Mouse (Mus musculus) left cerebral cortex, adult 8-10 months (tissue): ENCODE measurements around the gene Ocrl. TPM values are rescaled to one million over a fixed set of nuclear protein-coding genes. Genes with fewer than 3 reads are reported as not detected.

Experiments used
- DNase-seq, 2 experiments: peaks; one replicate each; pipeline ENCODE4 v3.0.0; 2022; ENCODE audit warnings: low spot score in 2 of 2
- total RNA-seq, 4 experiments: library from RNA; stranded (reverse); gene quantifications; 2 replicates each; pipeline ENCODE4 v1.2.4; 2022

Gene Ocrl
- total RNA-seq, 4 experiments from 2014 or later: 52.1 to 55.3 (median 54.5) TPM

DNA sequence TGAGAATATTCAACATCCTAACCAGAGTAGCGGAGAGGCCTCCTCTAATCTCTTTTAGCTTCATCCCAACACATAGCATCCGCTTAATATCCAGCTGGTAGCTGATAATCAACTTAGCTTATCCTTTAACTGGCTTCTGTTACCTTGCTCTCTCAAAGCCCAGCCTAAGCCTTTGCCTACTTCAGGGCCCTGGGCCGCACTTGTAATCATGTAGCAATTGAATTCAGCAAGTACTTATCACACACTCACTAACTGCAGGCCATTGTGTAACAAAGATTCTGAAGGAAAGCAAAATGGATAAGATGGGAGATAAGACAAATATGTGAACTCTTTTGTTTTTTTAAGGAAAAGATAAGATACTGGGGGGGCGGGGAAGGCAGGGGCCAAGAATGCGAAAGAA is 64.9 kb downstream of the Ocrl start:
- DNase-seq: no peak

DNA sequence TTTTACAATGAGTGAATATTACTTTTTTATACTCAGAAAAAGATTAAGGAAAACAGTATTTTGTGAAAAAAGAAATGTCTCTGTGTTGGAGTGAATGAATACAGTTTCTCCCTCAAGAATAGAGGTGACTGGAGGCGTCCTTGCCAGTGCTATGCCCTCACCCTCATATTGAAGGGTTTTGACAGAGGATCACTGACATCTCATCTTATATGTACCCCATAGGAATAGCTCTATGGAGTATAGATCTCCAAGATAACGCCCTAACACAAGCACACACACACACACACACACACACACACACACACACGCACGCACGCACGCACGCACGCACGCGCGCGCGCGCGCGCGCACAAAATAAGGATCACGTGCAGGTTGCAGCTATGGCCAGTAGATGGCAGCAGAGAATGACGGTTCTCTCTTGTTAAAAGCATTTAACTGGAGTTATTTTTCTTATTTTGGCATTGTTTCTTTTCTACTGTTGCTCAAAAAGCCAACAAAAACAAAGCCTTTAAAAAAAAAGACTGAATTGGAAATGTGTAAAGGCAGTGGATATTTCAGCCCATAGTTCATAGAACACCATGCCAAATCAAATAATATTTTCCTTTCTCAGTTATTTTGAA is 72.9 kb downstream of the Ocrl start:
- DNase-seq: peak in 1 of 2 experiments; percentile 52

DNA sequence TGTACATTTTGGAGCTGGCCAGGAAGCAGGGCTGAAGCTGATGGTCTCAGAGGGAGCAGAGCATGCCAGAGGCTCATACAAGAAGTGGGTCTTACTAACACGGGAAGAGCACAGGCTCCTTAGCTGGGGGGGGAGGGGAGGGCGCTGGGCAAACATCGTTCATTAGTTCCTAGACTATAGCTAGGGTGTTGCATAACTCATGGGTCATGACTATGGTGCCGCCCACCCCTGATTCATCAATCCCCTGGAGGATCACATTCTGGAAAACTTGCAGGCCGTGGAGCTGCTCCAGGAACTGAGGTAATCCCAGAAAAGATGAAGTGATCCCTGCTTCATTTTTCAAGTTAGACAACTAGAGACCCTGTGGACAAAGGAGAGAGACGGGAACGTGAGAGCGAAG is 75.8 kb downstream of the Ocrl start:
- DNase-seq: no peak

DNA sequence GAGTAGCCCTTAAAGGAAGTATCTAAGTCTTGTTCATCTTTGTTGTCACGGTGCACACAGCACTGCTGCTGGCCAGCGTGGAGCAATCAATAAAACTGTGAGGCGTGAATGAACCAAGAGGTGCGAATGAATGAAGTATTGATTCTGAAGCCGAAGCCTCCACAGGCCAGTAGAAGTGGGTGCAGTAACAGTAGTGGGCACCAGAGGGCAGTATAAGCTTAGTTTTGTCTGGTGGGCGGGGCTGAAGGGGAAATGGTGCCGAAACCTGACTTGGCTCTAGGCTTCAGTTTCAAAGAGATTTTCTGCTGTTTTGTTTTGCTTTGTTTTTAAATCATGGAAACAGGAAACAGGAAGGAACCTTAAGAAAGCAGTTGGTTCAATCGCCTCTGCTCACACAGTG is 80.4 kb downstream of the Ocrl start:
- peak in 1 of 2 experiments; percentile 57 for DNase-seq

DNA sequence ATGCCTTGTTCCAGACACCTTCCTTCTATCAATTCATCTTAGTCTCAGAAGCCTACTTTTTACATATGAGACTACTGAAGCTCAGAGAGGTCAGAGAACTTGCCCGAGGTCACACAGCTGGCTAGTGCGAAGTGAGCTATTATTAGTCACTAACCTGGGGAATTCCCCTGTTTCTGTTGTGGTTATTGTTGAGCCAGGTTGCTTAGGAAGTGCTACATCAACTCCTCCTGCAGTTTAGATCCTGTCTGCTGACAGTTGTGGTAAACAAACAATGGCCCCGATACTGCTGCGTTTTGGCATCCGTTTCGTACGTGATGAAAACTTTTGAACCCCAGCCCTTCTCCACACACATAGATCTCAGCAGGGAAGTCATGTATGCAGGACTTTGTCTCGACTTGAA is 86.2 kb downstream of the Ocrl start:
- DNase-seq: no peak

DNA sequence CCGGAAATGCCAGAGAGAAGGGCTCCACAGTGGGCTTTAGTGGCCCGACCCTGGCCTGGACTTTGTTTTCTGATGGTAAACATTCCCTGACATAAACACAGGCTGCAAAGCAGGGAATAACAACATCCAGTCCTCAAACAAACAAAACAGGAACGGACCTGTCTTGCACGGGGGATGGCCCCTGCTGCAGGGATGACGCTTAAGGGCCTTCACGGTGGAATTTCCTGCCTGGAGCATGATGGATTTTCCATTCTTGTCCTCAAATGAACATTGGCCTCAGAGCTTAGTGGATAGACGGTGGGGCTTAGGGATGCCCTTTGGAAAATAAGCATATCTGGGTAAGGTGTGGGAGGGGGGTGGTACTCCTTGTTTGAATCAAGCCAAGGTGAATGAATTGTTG is 89.0 kb downstream of the Ocrl start:
- DNase-seq: no peak

DNA sequence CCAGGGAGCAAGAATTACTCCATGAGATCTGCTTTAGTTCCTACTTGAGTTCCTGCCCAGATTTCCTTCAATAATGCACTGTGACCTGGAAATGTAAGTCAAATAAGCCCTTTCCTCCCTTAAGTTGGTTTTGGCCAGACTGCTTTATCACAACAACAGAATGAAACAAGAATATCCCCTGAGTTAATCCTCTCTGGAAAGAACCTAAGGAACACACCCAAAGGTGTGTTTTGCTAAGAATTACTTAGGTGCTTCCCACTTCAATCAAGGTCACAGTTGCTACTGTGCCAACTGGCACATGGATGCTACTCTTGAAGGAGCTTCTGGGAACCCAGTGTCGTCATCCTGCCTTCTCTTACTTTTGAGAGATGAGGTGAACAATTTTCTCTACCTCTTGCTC is 92.6 kb downstream of the Ocrl start:
- no peak for DNase-seq

DNA sequence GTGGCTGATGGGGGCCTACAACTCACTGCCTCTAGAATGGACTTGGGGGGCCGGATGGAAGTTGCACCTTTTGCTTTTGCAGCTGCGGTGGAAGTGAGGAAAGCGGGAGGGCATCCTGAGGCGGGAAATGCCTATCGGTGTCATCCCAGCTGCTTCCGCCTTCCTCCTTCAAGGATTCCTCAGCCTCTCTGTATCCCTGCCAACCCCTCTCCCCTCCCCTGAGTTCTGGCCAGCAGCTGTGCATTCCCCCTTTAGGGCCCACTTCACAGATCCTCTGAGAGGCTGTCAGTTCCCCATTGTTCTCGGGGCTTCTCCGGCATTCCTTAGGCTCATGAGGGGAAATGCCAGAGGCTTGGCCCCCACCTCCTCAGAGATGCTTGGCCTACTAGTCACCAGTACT is 93.9 kb downstream of the Ocrl start:
- no peak for DNase-seq

DNA sequence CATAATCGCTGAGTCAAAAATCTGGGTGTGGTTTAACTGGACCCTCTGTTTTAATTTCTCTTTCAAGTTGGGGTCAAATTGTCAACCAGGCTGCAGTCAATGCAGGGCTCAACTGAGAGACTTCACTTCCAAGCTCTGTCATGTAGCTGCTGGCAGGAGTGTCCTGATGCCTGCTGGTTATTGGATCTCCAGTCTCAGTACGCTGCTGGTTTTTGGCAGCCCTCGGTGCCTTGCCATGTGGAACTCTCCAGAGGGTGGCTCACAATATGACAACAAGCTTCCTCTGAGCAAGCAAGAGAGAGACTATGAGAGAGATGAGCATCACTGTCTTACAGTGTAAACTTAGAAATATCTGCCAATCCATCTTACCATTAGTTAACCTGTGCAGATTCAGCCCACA is 99.5 kb downstream of the Ocrl start:
- no peak for DNase-seq

Other genes starting within 250 kb of the Ocrl start
- gene Smarca1, start 19.4 kb upstream of the Ocrl start, total RNA-seq: 10 to 100 TPM; 43.4 to 51.4 (median 49.6) TPM
- 10 to 100 TPM; 13.1 to 23.6 (median 17.0) TPM for gene Apln, start 122.5 kb downstream of the Ocrl start, total RNA-seq
- 1 to 10 TPM in 1 of 4 experiments, under 1 TPM in 3; 0.09 to 1.1 (median 0.57) TPM for gene Xpnpep2, start 196.3 kb downstream of the Ocrl start, total RNA-seq
- 1 to 10 TPM; 1.4 to 2.5 (median 1.9) TPM for gene Sash3, start 234.0 kb downstream of the Ocrl start, total RNA-seq